Mouse (Mus musculus) forelimb bud, embryonic 11.5 days (tissue): ENCODE data around the gene Olfm2.

Source experiments
- DNase-seq: peaks from one replicate; pipeline ENCODE4 v3.0.0-alpha.2; 2012; ENCODE audit warnings: low read depth, low spot score

Olfm2 gene

GRCm38 (mm10) chr9:20746017-20746660 lies at the start of gene Olfm2:
Olfm2 (minus strand) TSS chr9:20746349.
- no peak for DNase-seq

- DNase-seq, result no peak
Measured at GRCm38 (mm10) chr9:20794108-20794806, 48.1 kb upstream of the Olfm2 start.

- DNase-seq, result peak; percentile 16
Measured at GRCm38 (mm10) chr9:20790345-20790744, 44.2 kb upstream of the Olfm2 start.

GRCm38 (mm10) chr9:20789651-20790050 lies 43.5 kb upstream of the Olfm2 start:
- DNase-seq, result no peak

GRCm38 (mm10) chr9:20787992-20788391 lies 41.8 kb upstream of the Olfm2 start:
- no peak for DNase-seq

- DNase-seq, result no peak
Measured at GRCm38 (mm10) chr9:20785055-20785454, 38.9 kb upstream of the Olfm2 start.

- DNase-seq, result no peak
Measured at GRCm38 (mm10) chr9:20781286-20781685, 35.1 kb upstream of the Olfm2 start.

- no peak for DNase-seq
Measured at GRCm38 (mm10) chr9:20765274-20765673, 19.1 kb upstream of the Olfm2 start.

GRCm38 (mm10) chr9:20763099-20763498 lies 16.9 kb upstream of the Olfm2 start:
- DNase-seq, result no peak

- DNase-seq, result no peak
Measured at GRCm38 (mm10) chr9:20762197-20762961, 16.2 kb upstream of the Olfm2 start.

- no peak for DNase-seq
Measured at GRCm38 (mm10) chr9:20761388-20761787, 15.2 kb upstream of the Olfm2 start.

GRCm38 (mm10) chr9:20760813-20761212 lies 14.7 kb upstream of the Olfm2 start:
- DNase-seq, result no peak

- no peak for DNase-seq
Measured at GRCm38 (mm10) chr9:20758896-20759295, 12.7 kb upstream of the Olfm2 start.

- DNase-seq, result no peak
Measured at GRCm38 (mm10) chr9:20758243-20758642, 12.1 kb upstream of the Olfm2 start.

- DNase-seq, result peak; percentile 65
Measured at GRCm38 (mm10) chr9:20757087-20757955, 11.2 kb upstream of the Olfm2 start.

- no peak for DNase-seq
Measured at GRCm38 (mm10) chr9:20756081-20756700, 10.0 kb upstream of the Olfm2 start.

- DNase-seq, result no peak
Measured at GRCm38 (mm10) chr9:20754335-20754734, 8.2 kb upstream of the Olfm2 start.

- DNase-seq, result no peak
Measured at GRCm38 (mm10) chr9:20751477-20752029, 5.4 kb upstream of the Olfm2 start.

- no peak for DNase-seq
Measured at GRCm38 (mm10) chr9:20749213-20749612, 3.1 kb upstream of the Olfm2 start.

GRCm38 (mm10) chr9:20748540-20748939 lies 2.4 kb upstream of the Olfm2 start:
- DNase-seq, result no peak

- DNase-seq, result no peak
Measured at GRCm38 (mm10) chr9:20747682-20748081, 1.5 kb upstream of the Olfm2 start.
